Mouse (Mus musculus) bone marrow, adult 2 months (tissue): ENCODE measurements at regions not wholly inside any gene's neighbourhood (a gene's known extent, or its start where the extent isn't known, plus 50 kb on each side); places are given as distances from the start of the nearest gene placed in this dataset.

Source experiments
- CTCF ChIP-seq: fragments of 200-500 bp; IDR thresholded peaks from 2 replicates; pipeline ENCODE4 v1.5.1; 2011; ENCODE audit warnings: low read length, control low read depth; ENCODE audit not compliant: control insufficient read depth, insufficient read depth
- POLR2A ChIP-seq: fragments of 200-500 bp; IDR thresholded peaks from 2 replicates; pipeline ENCODE4 v1.6.1; 2011; ENCODE audit warnings: low read depth, mild to moderate bottlenecking, control low read depth, low read length, borderline replicate concordance; ENCODE audit not compliant: control insufficient read depth

DNA sequence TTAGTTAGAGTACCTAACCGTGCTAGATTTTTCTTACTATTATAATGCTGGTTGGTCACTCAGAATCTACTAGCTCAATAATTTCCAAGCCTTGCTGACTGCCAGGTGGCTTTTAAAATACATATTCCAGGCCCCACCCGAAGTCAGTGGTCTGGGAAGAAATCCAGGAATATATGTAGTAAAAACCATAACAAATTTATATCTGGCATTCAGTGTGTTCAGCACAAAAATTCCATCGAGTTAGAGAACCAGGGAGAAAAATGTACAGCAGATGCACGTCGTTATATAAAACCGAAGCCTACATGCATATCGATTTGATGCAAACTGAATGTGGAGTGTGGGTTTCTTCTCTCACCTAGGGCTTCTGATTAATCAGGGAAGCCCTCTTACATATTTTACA, 229.5 kb upstream of the N6amt1 start:
- no peak for TF ChIP-seq CTCF
- TF ChIP-seq POLR2A = no peak
